Mouse (Mus musculus): ENCODE measurements at regions not wholly inside any gene's neighbourhood (a gene's known extent, or its start where the extent isn't known, plus 50 kb on each side); places are given as distances from the start of the nearest gene placed in this dataset.

GRCm38 (mm10) chr8:8852656-8853366 lies 162.5 kb upstream of the Arglu1 start:
- TF ChIP-seq CTCF (IDR thresholded peaks at IDR 0.05; ENCODE audit: borderline replicate concordance, insufficient read depth, low read depth, low read length), result no peak
- no peak for TF ChIP-seq POLR2A (IDR thresholded peaks at IDR 0.05; ENCODE audit: borderline replicate concordance, insufficient read depth, low read length)

All from cerebellum, adult 2 months (tissue).